Mouse (Mus musculus): Measurements from ENCODE around the gene Cox10. TPM values are rescaled to one million over a fixed set of nuclear protein-coding genes. Genes with fewer than 3 reads are reported as not detected.

Gene Cox10
- polyA plus RNA-seq, 1 experiment from 2014 or later: 23.9 TPM

DNA sequence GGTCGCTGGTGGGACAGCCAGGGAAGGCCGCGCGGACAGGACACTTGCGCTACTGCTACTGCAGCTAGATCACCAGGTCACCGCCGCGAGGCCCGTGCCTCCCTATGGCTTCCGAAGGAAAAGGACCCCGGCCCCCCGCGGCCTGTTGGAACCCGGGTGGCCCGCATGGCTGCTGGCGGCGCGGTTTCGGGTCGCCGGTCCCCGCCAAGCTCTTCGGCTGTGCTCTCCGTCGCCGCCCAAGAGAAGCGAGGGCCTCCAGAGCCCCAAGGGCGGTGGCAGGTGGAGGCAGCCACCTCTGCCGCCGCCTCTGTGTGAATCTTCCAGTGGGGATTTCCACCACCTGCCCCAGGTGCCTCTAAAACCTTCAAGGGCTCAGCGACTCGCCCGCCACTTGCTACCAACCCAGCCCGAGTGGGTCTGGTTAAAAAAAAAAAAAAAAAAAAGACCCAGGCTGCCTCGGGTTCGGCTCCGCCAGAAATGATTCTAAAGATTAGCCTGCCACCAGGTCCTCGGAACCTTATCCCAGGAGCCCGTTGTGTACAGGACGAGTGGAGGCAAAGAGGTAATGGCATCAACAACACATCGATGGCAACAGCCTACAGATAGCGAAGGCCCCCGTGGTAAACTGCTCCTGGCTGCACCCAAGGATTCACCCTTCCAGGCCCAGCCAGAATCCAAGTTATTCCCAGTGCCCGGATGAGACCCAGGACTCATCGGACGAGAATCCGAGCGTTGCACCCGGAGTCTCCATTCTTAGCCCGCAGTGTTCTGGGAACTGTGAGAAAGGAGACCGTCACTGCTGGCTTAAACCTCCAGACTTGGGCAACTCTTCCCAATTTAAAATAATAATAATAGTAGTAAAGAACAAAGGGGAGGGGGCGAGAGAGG, 159.8 kb downstream of the Cox10 start:
- Histone ChIP-seq H3K9ac (peak overlapping the region; percentile 90), H3K27ac (peak overlapping the region; percentile 84; the same call in 1 of the 2 replicates), H3K36me3 (no peaks in the 10 kb centered on the region), H3K9me3 (no peaks in the 10 kb centered on the region), H3K4me2 (replicated peaks) (peak overlapping the region; percentile 87), H3K4me3 (peak overlapping the region; percentile 80), H3K4me1 (peaks cover 73% of the 10 kb centered on the region), H3K27me3 (peaks cover 51% of the 10 kb centered on the region)
- WGBS: 1% methylated on average over 52 of the region's 52 CpGs
- ATAC-seq (ENCODE audit: low FRiP score, low read depth): no peak

DNA sequence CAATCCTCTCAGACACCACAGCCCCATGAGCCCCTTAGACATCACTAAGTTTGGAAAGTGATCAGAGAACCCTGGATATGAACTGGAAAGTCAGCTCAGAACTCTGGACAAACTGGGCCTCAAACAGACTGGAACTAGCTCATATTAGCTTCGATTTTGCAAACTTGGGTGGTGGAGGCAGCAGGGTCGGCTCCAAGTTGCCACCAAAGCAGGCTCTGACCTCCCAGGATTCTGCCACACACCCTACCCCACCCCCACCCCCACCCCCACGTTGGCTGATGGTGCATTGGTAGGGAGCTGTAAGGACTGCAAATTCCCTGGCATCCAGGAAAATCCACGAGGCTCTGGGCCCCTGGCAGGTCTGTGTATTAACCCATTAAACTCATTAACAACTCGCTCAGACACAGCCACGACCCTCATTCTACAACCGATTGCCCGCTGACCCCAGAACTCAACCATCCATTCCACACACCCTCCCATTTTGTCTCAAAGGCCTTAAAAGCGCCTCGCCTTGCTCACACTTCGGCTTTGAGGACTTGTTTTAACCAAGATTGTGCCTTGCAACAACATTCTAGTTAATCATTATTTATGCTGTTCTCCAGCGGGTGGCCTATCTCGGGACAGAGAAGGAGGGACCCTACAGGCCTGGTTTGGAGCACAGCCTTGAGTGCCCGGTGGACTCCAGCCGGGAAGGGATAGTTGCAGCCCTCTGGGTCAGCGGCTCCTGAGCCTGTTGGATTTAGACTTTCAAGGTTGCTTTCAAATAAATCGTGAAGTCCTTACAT, 160.8 kb downstream of the Cox10 start:
- no peak for ATAC-seq (ENCODE audit: low FRiP score, low read depth)
- peak overlapping the region; percentile 17; the same call in 1 of the 2 replicates for H3K27ac ChIP-seq
- H3K9me3 ChIP-seq: no peaks in the 10 kb centered on the region
- H3K36me3 ChIP-seq: no peaks in the 10 kb centered on the region
- H3K4me1 ChIP-seq: peaks cover 72% of the 10 kb centered on the region
- H3K27me3 ChIP-seq: peaks cover 42% of the 10 kb centered on the region
- peak overlapping the region; percentile 90 for H3K9ac ChIP-seq
- H3K4me2 ChIP-seq (replicated peaks): peak overlapping the region; percentile 87
- peak overlapping the region; percentile 80 for H3K4me3 ChIP-seq
- WGBS: 14% methylated on average over 17 of the region's 17 CpGs

DNA sequence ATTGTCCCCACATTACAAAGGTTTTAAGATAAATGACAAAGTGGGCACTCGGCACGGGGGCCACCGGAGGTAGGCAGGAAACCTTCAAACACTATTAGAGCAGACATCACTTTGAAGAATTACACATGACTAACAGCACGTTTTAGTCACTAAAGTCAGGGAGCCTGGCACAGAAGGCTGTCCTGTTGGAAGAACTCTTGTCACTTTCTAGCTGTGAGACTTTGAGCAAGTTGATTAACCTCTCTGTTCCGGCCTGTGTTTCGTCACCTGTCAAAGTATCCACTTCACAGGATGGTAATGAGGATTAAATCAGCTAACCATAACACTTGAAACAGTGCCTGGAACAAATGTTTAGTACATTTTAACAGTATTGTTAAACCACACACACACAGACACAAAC, 161.7 kb downstream of the Cox10 start:
- no peak for ATAC-seq (ENCODE audit: low FRiP score, low read depth)
- Histone ChIP-seq H3K4me1 (peaks cover 63% of the 10 kb centered on the region), H3K4me2 (replicated peaks) (peak overlapping the region; percentile 87), H3K4me3 (peak overlapping the region; percentile 80), H3K9me3 (no peaks in the 10 kb centered on the region), H3K36me3 (no peaks in the 10 kb centered on the region), H3K27me3 (peaks cover 37% of the 10 kb centered on the region), H3K9ac (no peak overlapping the region), H3K27ac (no peak overlapping the region)
- WGBS: 10% methylated on average over 6 of the region's 6 CpGs

DNA sequence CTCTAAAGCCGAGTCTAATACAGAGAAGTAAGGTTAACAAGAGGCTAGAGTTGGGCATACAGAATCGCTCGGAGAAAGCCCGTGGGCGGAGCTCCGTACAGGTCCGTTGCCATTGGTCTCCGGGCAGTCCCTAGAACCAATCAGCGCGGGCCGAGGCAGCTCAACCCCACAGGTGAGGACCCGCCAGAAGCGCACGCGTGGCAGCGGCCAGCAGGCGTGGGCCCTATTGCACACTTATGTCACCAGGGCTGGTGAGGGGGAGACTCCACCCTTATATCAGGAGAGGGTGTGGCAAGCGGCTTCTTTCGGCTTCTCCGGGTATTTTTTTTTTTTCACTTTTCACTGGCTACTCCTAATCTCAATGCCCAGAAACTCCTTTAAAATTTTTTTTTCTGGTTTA, 164.9 kb downstream of the Cox10 start:
- peak; percentile 86 for ATAC-seq (ENCODE audit: low FRiP score, low read depth)
- 4% methylated on average over 20 of the region's 20 CpGs for WGBS
- Histone ChIP-seq H3K4me3 (peak overlapping the region; percentile 40), H3K9me3 (no peaks in the 10 kb centered on the region), H3K4me2 (replicated peaks) (peak overlapping the region; percentile 66), H3K36me3 (no peaks in the 10 kb centered on the region), H3K4me1 (peaks cover 66% of the 10 kb centered on the region), H3K9ac (0 out of 2 replicates have a peak overlapping the region, but pooled peaks have one; percentile 10), H3K27ac (no peak overlapping the region), H3K27me3 (peaks cover 38% of the 10 kb centered on the region)

DNA sequence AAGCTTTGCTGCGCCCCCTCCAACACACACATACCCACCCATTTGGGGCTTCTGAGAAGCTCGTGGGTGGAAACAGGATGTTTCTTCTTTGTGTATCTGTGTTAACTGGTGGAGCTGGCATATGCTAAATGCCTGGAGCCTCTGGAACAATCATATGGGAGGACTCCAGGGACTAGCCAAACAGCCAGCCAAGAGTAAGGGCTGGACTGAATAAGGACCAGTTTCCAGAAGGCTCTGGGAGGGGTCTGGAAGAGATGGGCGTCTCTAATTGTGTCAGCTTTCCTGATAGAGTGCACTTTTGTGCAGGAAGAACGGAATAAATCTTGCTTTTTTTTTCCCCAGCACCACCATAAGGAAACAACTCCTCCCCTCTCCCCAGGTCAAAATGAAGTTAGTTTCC, 165.3 kb downstream of the Cox10 start:
- Histone ChIP-seq H3K36me3 (no peaks in the 10 kb centered on the region), H3K4me3 (peak overlapping the region; percentile 40), H3K9ac (peak overlapping the region; percentile 10; the same call in 1 of the 2 replicates), H3K9me3 (no peaks in the 10 kb centered on the region), H3K27me3 (peaks cover 38% of the 10 kb centered on the region), H3K4me1 (peaks cover 62% of the 10 kb centered on the region), H3K4me2 (replicated peaks) (peak overlapping the region; percentile 66), H3K27ac (no peak overlapping the region)
- no peak for ATAC-seq (ENCODE audit: low FRiP score, low read depth)
- 36% methylated on average over 4 of the region's 4 CpGs for WGBS

Other genes starting within 250 kb of the Cox10 start
- gene Hs3st3b1, start 157.2 kb downstream of the Cox10 start, polyA plus RNA-seq (2015; fragmentation: Nextera tagmentation; extraction: Ambion mirVana): 25.6 and 26.1 TPM in 2 replicates

Measured in limb, embryonic 13.5 days (tissue).